Mouse (Mus musculus): ENCODE data around the gene Adck2. TPM values are rescaled to one million over a fixed set of nuclear protein-coding genes. Genes with fewer than 3 reads are reported as not detected.
A peak's percentile ranks its signal among the peaks of the same experiment; 100 is the strongest.

Gene Adck2
- total RNA-seq, 2 experiments from 2014 or later: 28.0 to 32.3 TPM

DNA sequence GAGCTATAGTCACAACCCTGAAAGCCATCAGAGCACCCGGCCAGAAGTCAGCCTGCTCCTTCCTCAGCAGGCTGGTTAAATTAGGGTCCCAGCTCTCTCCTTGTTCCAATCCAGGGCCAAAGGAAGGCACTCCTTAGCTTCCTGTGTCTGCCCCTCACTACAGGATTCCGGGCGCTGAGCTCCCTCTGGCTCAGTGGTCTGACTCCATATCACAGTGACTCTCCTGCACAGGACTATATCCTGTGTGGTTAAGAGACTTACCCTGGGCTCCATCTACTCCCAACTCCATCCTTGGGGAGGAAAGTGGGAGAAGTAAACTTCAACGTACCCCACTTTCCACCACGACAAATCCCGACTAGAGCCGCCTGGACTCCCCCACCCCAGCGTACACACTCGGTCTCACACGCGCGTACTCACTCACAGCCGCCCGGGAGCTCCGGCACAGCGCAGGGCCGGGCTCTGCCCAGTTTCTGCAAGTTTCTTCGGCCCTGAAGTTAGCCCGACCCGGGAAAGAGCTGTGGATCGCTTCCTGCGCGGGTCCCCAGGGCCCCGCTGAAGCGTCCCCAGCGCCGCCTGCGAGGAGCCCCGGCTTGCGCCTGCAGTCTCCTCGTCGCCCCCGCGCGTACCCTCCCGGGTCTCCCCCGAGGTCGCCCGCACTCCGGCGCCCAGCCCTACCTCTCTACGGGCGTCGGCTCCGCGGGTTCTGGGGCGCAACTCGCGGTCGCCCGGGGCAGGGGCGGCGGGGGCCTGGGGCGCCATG, 16.6 kb upstream of the Adck2 start:
- DNase-seq (ENCODE audit: low spot score in 2 of 2): peak in 1 of 2 experiments; percentile 47

GRCm38 (mm10) chr6:39557723-39558261, 15.9 kb upstream of the Adck2 start, which contains the start of gene Dennd2a:
TSS of gene Dennd2a (minus strand) at chr6:39557867.
- peak; percentile 86 to 93 for DNase-seq (ENCODE audit: low spot score in 2 of 2)

- no peak for DNase-seq (ENCODE audit: low spot score in 2 of 2)
Measured at GRCm38 (mm10) chr6:39559276-39559939, 14.3 kb upstream of the Adck2 start.

- DNase-seq (ENCODE audit: low spot score in 2 of 2): peak; percentile 81 to 92
Measured at GRCm38 (mm10) chr6:39562166-39563015, 11.3 kb upstream of the Adck2 start.

DNA sequence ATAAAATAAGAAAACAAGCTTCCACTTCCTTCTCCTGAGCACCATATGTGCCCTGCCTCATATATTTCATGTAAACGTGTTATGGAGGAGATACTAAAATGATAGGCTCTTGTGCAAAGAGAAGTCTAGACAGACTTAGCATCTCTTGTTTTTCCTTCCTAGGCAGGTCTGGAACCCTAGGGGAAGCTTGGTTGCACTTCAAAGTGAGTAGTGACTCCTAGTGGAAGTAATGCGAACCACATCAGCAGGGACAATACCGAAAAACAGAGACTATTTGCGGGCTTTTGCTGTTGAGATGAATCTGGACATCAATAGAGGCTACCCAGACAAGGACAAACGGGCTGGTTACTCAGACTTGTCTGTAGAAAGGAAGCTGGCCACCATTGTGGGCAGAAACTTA, 6.1 kb upstream of the Adck2 start:
- peak in 1 of 2 experiments; percentile 66 for DNase-seq (ENCODE audit: low spot score in 2 of 2)

DNA sequence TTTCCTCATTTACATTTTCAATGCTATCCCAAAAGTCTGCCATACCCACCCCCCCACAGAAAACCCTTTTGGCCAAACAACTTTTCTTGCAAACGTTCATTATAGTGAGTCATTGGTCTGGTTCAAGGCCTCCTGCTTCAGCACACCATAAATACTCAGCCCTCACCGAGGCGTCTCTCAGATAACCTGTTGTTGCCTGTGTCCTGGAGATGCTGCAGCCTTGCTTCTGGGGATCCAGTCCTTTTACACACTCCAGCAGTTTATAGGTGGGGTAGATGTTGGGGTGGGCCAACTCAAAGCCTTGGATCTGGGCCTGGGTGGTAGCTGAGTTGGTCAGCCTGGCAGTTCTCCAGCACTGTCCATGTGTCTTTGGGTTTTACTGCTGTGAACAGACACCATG, 3.2 kb upstream of the Adck2 start:
- DNase-seq (ENCODE audit: low spot score in 2 of 2): no peak

GRCm38 (mm10) chr6:39574555-39574869, 839 bp downstream of the Adck2 start:
- no peak for DNase-seq (ENCODE audit: low spot score in 2 of 2)

- DNase-seq (ENCODE audit: low spot score in 2 of 2): no peak
Measured at GRCm38 (mm10) chr6:39574951-39575350, 1.3 kb downstream of the Adck2 start.

- no peak for DNase-seq (ENCODE audit: low spot score in 2 of 2)
Measured at GRCm38 (mm10) chr6:39579552-39579951, 5.9 kb downstream of the Adck2 start.

DNA sequence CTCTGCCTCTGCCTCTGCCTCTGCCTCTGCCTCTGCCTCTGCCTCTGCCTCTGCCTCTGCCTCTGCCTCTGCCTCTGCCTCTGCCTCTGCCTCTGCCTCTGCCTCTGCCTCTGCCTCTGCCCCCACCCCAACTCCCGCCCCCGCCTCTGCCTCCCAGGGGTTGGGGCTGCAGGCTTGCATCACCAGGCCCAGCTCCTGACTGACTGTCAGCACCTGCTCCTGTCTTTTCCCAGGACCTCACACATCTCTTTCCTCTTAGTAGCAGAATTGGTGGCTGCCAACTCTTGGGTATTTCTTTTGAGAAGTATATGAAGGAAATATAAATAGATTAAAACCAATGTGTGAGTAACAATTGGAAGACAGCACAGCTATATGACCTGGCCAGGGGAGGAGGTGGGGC, 6.9 kb downstream of the Adck2 start:
- DNase-seq (ENCODE audit: low spot score in 2 of 2): no peak

- DNase-seq (ENCODE audit: low spot score in 2 of 2): no peak
Measured at GRCm38 (mm10) chr6:39581087-39581784, 7.6 kb downstream of the Adck2 start.

DNA sequence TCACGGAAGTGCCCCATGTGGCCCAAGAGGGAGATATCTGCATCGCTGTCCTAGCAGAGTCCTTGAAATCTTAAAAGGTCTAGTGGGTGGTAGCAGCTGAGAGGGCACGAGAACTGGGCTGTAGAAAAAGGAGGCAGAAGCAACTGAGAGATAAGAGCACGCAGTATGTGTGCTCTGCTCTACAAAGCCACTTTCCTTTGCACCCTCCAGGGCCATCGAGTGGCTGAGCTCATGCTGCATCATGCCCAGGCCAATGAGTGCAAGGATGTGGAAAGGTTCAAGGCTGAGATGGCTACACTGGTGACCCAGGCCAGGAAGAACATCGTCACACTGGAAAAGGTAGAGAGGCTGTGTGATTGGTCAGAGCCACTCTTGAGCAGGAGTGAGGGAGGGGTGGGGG, 11.8 kb downstream of the Adck2 start, which contains the start of gene Gm42420:
Gm42420 (plus strand) TSS at position 237 of the 400 bp plus-strand sequence.
- no peak for DNase-seq (ENCODE audit: low spot score in 2 of 2)

GRCm38 (mm10) chr6:39591481-39591880, 17.8 kb downstream of the Adck2 start:
- DNase-seq (ENCODE audit: low spot score in 2 of 2): no peak

DNA sequence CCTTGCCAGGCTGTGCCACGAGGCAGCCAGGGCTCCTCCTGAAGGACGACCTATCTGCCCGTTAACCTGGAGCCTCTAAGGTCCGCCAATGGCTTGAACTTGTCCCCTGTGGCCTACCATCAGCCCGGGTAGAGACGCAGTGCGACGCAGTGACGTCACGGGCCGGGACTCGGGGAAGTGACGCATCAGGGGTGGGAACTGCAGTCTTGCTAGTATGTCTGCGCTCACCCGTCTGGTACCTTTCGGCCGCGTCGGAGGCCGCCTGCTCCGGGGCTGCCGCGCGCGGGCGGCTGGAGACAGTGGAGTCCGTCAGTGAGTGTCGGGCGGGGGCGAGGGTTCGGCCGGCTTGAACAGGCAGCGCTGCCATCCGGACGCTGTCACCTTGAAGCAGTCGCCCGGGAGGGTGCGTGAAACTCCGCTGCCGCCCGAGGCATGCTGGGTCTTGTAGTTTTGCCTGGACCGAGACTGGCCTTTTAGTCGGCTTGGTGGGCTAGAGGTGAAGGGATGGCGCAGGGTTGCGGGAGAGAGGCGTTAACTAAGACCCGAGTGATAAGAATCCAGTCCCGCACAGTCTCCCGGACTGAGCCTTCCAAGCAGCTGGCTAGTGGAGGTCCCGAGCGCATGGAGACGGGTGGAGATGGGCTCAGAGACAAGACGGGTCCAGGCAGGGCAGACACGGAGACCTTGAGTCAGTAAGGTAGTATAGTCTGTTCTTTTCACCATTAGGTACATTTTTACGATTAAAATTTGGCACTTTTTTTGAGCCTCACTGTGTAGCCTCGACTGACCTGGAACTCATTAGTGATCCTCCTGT, 18.9 kb downstream of the Adck2 start, which contains the start of gene Ndufb2:
Ndufb2 (plus strand) TSS at position 174 of the 814 bp plus-strand sequence.
- DNase-seq (ENCODE audit: low spot score in 2 of 2): peak; percentile 95 to 97

- DNase-seq (ENCODE audit: low spot score in 2 of 2): no peak
Measured at GRCm38 (mm10) chr6:39600851-39601250, 27.2 kb downstream of the Adck2 start.

- DNase-seq (ENCODE audit: low spot score in 2 of 2): no peak
Measured at GRCm38 (mm10) chr6:39601828-39602227, 28.2 kb downstream of the Adck2 start.

- peak in 1 of 2 experiments; percentile 71 for DNase-seq (ENCODE audit: low spot score in 2 of 2)
Measured at GRCm38 (mm10) chr6:39604565-39604964, 30.9 kb downstream of the Adck2 start.

- DNase-seq (ENCODE audit: low spot score in 2 of 2): no peak
Measured at GRCm38 (mm10) chr6:39606056-39606455, 32.4 kb downstream of the Adck2 start.

- no peak for DNase-seq (ENCODE audit: low spot score in 2 of 2)
Measured at GRCm38 (mm10) chr6:39606862-39607261, 33.2 kb downstream of the Adck2 start.

DNA sequence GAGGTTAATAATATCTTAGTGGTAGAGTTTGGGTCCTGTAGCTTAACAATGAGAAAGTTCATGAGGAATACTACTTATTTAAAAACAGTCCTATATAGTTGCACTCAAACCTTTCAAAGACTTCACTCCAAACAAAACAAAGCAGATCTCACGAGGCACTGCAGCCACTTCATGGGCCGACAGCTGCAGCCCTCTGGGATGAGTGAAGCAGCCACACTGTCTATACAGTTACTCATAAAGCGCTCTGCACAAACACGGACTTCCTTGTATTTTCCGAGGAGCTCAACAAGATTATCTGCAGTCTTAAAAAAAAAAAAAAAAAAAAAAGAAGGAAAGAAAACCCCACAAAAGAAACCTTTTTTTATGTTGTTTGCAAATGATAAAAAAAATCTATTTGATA, 33.7 kb downstream of the Adck2 start:
- DNase-seq (ENCODE audit: low spot score in 2 of 2): no peak

Data from layer of hippocampus, postnatal 14 days (tissue).